Mouse (Mus musculus): ENCODE data around the gene Ctf1. TPM values are rescaled to one million over a fixed set of nuclear protein-coding genes. Genes with fewer than 3 reads are reported as not detected.
"Not testable (repeated sequence)": the region's sequence is repeated elsewhere in the genome, so short reads cannot be mapped to it uniquely, and the experiment has no call there.

Gene Ctf1
- polyA plus RNA-seq, 1 experiment from 2014 or later = 8.3 TPM

GRCm38 (mm10) chr7:127716992-127717391 lies 4.5 kb downstream of the Ctf1 start:
- H3K27me3 ChIP-seq = no peaks in the 10 kb centered on the region
- peak overlapping the region; percentile 41 for H3K9ac ChIP-seq
- H3K4me1 ChIP-seq = peaks cover 23% of the 10 kb centered on the region
- 1% methylated on average over 41 of the region's 41 CpGs for WGBS
- H3K36me3 ChIP-seq (replicated peaks) = no peaks in the 10 kb centered on the region
- peak; percentile 52 for ATAC-seq (ENCODE audit: low FRiP score)
- peak overlapping the region; percentile 39 for H3K4me3 ChIP-seq (replicated peaks)
- no peaks in the 10 kb centered on the region for H3K9me3 ChIP-seq
- H3K27ac ChIP-seq = peak overlapping the region; percentile 31; the same call in 1 of the 2 replicates
- peak overlapping the region; percentile 65 for H3K4me2 ChIP-seq

- Histone ChIP-seq H3K27me3 (no peaks in the 10 kb centered on the region), H3K4me3 (replicated peaks) (no peak overlapping the region), H3K4me1 (peaks cover 9% of the 10 kb centered on the region), H3K9ac (no peak overlapping the region), H3K36me3 (replicated peaks) (no peaks in the 10 kb centered on the region), H3K4me2 (no peak overlapping the region), H3K27ac (no peak overlapping the region), H3K9me3 (no peaks in the 10 kb centered on the region)
- WGBS = 85% methylated on average over 6 of the region's 6 CpGs
- no peak for ATAC-seq (ENCODE audit: low FRiP score)
Observed at GRCm38 (mm10) chr7:127718339-127718738, 5.8 kb downstream of the Ctf1 start.

- Histone ChIP-seq H3K4me3 (replicated peaks) (no peak overlapping the region), H3K27me3 (no peaks in the 10 kb centered on the region), H3K36me3 (replicated peaks) (no peaks in the 10 kb centered on the region), H3K27ac (no peak overlapping the region), H3K9me3 (no peaks in the 10 kb centered on the region), H3K4me1 (peaks cover 7% of the 10 kb centered on the region), H3K9ac (no peak overlapping the region), H3K4me2 (no peak overlapping the region)
- ATAC-seq (ENCODE audit: low FRiP score) = no peak
- 89% methylated on average over 6 of the region's 6 CpGs for WGBS
Observed at GRCm38 (mm10) chr7:127719258-127719657, 6.7 kb downstream of the Ctf1 start.

- Histone ChIP-seq H3K36me3 (replicated peaks) (no peaks in the 10 kb centered on the region), H3K4me3 (replicated peaks) (no peak overlapping the region), H3K27me3 (no peaks in the 10 kb centered on the region), H3K27ac (no peak overlapping the region), H3K4me2 (no peak overlapping the region), H3K4me1 (no peaks in the 10 kb centered on the region), H3K9ac (no peak overlapping the region), H3K9me3 (no peaks in the 10 kb centered on the region)
- WGBS = 40% methylated on average over 2 of the region's 2 CpGs
- ATAC-seq (ENCODE audit: low FRiP score) = no peak
Observed at GRCm38 (mm10) chr7:127725490-127725889, 13.0 kb downstream of the Ctf1 start.

- Histone ChIP-seq H3K9ac (no peak overlapping the region), H3K27me3 (no peaks in the 10 kb centered on the region), H3K27ac (no peak overlapping the region), H3K4me3 (replicated peaks) (no peak overlapping the region), H3K9me3 (no peaks in the 10 kb centered on the region), H3K4me2 (no peak overlapping the region), H3K36me3 (replicated peaks) (no peaks in the 10 kb centered on the region), H3K4me1 (no peaks in the 10 kb centered on the region)
- ATAC-seq (ENCODE audit: low FRiP score) = no peak
- WGBS = 44% methylated on average over 6 of the region's 6 CpGs
Observed at GRCm38 (mm10) chr7:127725924-127726323, 13.4 kb downstream of the Ctf1 start.

- no peak for ATAC-seq (ENCODE audit: low FRiP score)
- no peaks in the 10 kb centered on the region for H3K27me3 ChIP-seq
- H3K36me3 ChIP-seq (replicated peaks) = no peaks in the 10 kb centered on the region
- no peaks in the 10 kb centered on the region for H3K4me1 ChIP-seq
- no peak overlapping the region for H3K4me2 ChIP-seq
- no peak overlapping the region for H3K4me3 ChIP-seq (replicated peaks)
- H3K9me3 ChIP-seq = no peaks in the 10 kb centered on the region
- 88% methylated on average over 7 of the region's 7 CpGs for WGBS
- no peak overlapping the region for H3K9ac ChIP-seq
- H3K27ac ChIP-seq = no peak overlapping the region
Observed at GRCm38 (mm10) chr7:127727898-127728297, 15.4 kb downstream of the Ctf1 start.

- H3K4me3 ChIP-seq (replicated peaks) = no peak overlapping the region
- 74% methylated on average over 4 of the region's 4 CpGs for WGBS
- no peaks in the 10 kb centered on the region for H3K27me3 ChIP-seq
- ATAC-seq (ENCODE audit: low FRiP score) = no peak
- no peak overlapping the region for H3K9ac ChIP-seq
- no peaks in the 10 kb centered on the region for H3K36me3 ChIP-seq (replicated peaks)
- no peak overlapping the region for H3K27ac ChIP-seq
- H3K4me1 ChIP-seq = no peaks in the 10 kb centered on the region
- H3K9me3 ChIP-seq = no peaks in the 10 kb centered on the region
- H3K4me2 ChIP-seq = no peak overlapping the region
Observed at GRCm38 (mm10) chr7:127730170-127730569, 17.6 kb downstream of the Ctf1 start.

- H3K9ac ChIP-seq; H3K36me3 ChIP-seq (replicated peaks); H3K27me3 ChIP-seq; H3K9me3 ChIP-seq; H3K27ac ChIP-seq; ATAC-seq (ENCODE audit: low FRiP score); H3K4me1 ChIP-seq; H3K4me2 ChIP-seq; H3K4me3 ChIP-seq (replicated peaks): not testable (repeated sequence)
- WGBS = no CpG with 5 or more reads among the region's 5 CpGs
Observed at GRCm38 (mm10) chr7:127732066-127732465, 19.5 kb downstream of the Ctf1 start, which contains the start of gene Ctf2. Gene Ctf2 (minus strand): TSS chr7:127732166.

- Histone ChIP-seq H3K4me1 (peaks cover 25% of the 10 kb centered on the region), H3K4me3 (replicated peaks) (peak within 1 kb of the TSS; percentile 91), H3K9ac (peak within 1 kb of the TSS; percentile 96), H3K36me3 (replicated peaks) (peaks cover 17% of the 10 kb centered on the region), H3K9me3 (no peaks in the 10 kb centered on the region), H3K27ac (peak within 1 kb of the TSS; percentile 94), H3K4me2 (peak within 1 kb of the TSS; percentile 84), H3K27me3 (no peaks in the 10 kb centered on the region)
- ATAC-seq (ENCODE audit: low FRiP score) = no peak
- 2% methylated on average over 26 of the region's 26 CpGs for WGBS
Observed at GRCm38 (mm10) chr7:127744366-127745045, 32.0 kb downstream of the Ctf1 start, which contains the start of gene Fbxl19. Gene Fbxl19 (plus strand): TSS chr7:127744543.

- under 1% methylated on average over 19 of the region's 19 CpGs for WGBS
- Histone ChIP-seq H3K4me3 (replicated peaks) (peak overlapping the region; percentile 91), H3K9me3 (no peaks in the 10 kb centered on the region), H3K27me3 (no peaks in the 10 kb centered on the region), H3K27ac (peak overlapping the region; percentile 94), H3K4me2 (peak overlapping the region; percentile 84), H3K4me1 (peaks cover 25% of the 10 kb centered on the region), H3K36me3 (replicated peaks) (peaks cover 24% of the 10 kb centered on the region), H3K9ac (peak overlapping the region; percentile 96)
- ATAC-seq (ENCODE audit: low FRiP score) = peak; percentile 90
Observed at GRCm38 (mm10) chr7:127745251-127745651, 32.7 kb downstream of the Ctf1 start.

- no peaks in the 10 kb centered on the region for H3K27me3 ChIP-seq
- no peaks in the 10 kb centered on the region for H3K9me3 ChIP-seq
- under 1% methylated on average over 37 of the region's 39 CpGs for WGBS
- peak overlapping the region; percentile 84 for H3K4me2 ChIP-seq
- H3K36me3 ChIP-seq (replicated peaks) = peaks cover 30% of the 10 kb centered on the region
- peaks cover 25% of the 10 kb centered on the region for H3K4me1 ChIP-seq
- peak overlapping the region; percentile 94 for H3K27ac ChIP-seq
- H3K4me3 ChIP-seq (replicated peaks) = peak overlapping the region; percentile 91
- peak overlapping the region; percentile 96 for H3K9ac ChIP-seq
- ATAC-seq (ENCODE audit: low FRiP score) = peak; percentile 89
Observed at GRCm38 (mm10) chr7:127745652-127746493, 33.3 kb downstream of the Ctf1 start.
